Mouse (Mus musculus) CH12.LX (cell line): ENCODE results near the gene Rab44.

Experiments used
- BHLHE40 ChIP-seq: IDR thresholded peaks from 2 replicates; pipeline ENCODE4 v1.6.1; 2011; ENCODE audit warnings: mild to moderate bottlenecking, low read depth, low read length, improper control_type of control experiment
- CTCF ChIP-seq, 2 experiments: IDR thresholded peaks in 1 of 2; conservative IDR thresholded peaks in 1 of 2; 2 replicates each; pipeline ENCODE4 v1.5.1; 2011 to 2012; ENCODE audit warnings: low read depth in 2 of 2, low read length in 2 of 2, improper control_type of control experiment in 1 of 2, inconsistent platforms in 1 of 2, mild to moderate bottlenecking in 1 of 2, moderate library complexity in 1 of 2
- JUND ChIP-seq: conservative IDR thresholded peaks from 2 replicates; pipeline ENCODE4 v1.6.1; 2011; ENCODE audit warnings: low read depth, low read length, improper control_type of control experiment
- MAFK ChIP-seq: IDR thresholded peaks from 2 replicates; pipeline ENCODE4 v1.6.1; 2011; ENCODE audit warnings: low read length, improper control_type of control experiment; ENCODE audit not compliant: insufficient replicate concordance
- MXI1 ChIP-seq: IDR thresholded peaks from 2 replicates; pipeline ENCODE4 v1.6.1; 2011; ENCODE audit warnings: mild to moderate bottlenecking, low read depth, low read length, improper control_type of control experiment
- NRF1 ChIP-seq: IDR thresholded peaks from 2 replicates; pipeline ENCODE4 v1.6.1; 2014; ENCODE audit warnings: low read depth, mild to moderate bottlenecking, inconsistent platforms, low read length, improper control_type of control experiment, moderate library complexity
- POLR2A ChIP-seq: IDR thresholded peaks from 2 replicates; pipeline ENCODE4 v1.6.1; 2011; ENCODE audit warnings: low read depth, mild to moderate bottlenecking, improper control_type of control experiment, low read length
- POLR2AphosphoS2 ChIP-seq: IDR thresholded peaks from 2 replicates; pipeline ENCODE4 v1.6.1; 2011; ENCODE audit warnings: low read depth, low read length, improper control_type of control experiment
- SIN3A ChIP-seq: IDR thresholded peaks from 2 replicates; pipeline ENCODE4 v1.6.1; 2012; ENCODE audit warnings: low read length, improper control_type of control experiment, inconsistent platforms

GRCm38 (mm10) chr17:29123578-29124174, 9.7 kb downstream of the Rab44 start:
- TF ChIP-seq CTCF (conservative IDR thresholded peaks at IDR 0.05 in 1 of 2, IDR thresholded peaks at IDR 0.05 in 1 of 2; ENCODE audit: low read depth in 2 of 2, low read length in 2 of 2) (no peak), SIN3A (no peak), POLR2AphosphoS2 (no peak), MXI1 (no peak), POLR2A (no peak), JUND (no peak), MAFK (no peak), BHLHE40 (no peak), NRF1 (no peak)
